ENCODE assay signal across 11 mouse cellular contexts in genomic region chr15:5513146-5513545, GRCm38 (mm10).
DNase-seq lines count a peak whose midpoint lies in the region; ATAC-seq and TF ChIP-seq lines count a peak whose summit lies in the region.
"Had no signal": no experiment of that assay in that cellular context is flagged by ENCODE, and none has a peak within 500 bp of the region (broad histone marks: within the 10 kb centered on the region; RNA-seq: fewer than 3 reads in every experiment).

No protein-coding gene starts in this region.

- no peak overlapping the region for H3K4me3 ChIP-seq in hindbrain, postnatal 0 days (ENCODE audit: low read length)
- H3K4me3 ChIP-seq in hindbrain, embryonic 14.5 days (replicated peaks; ENCODE audit: low read length): no peak overlapping the region
- H3K4me3 ChIP-seq in intestine, postnatal 0 days (ENCODE audit: low read depth, low read length): no peak overlapping the region
- H3K4me3 ChIP-seq: neural tube, embryonic 13.5 days had no signal

- no peak overlapping the region for H3K4me2 ChIP-seq in hindbrain, postnatal 0 days (ENCODE audit: low read depth, low read length)
- H3K4me2 ChIP-seq in hindbrain, embryonic 14.5 days (replicated peaks): no peak overlapping the region
- no peak overlapping the region for H3K4me2 ChIP-seq in intestine, postnatal 0 days (replicated peaks; ENCODE audit: low read depth)
- H3K4me2 ChIP-seq: neural tube, embryonic 13.5 days had no signal

- no peaks in the 10 kb centered on the region for H3K27me3 ChIP-seq in hindbrain, postnatal 0 days (ENCODE audit: insufficient read depth, low read length)
- H3K27me3 ChIP-seq in hindbrain, embryonic 14.5 days (ENCODE audit: control insufficient read depth, insufficient read depth, low read length): no peaks in the 10 kb centered on the region
- H3K27me3 ChIP-seq in intestine, postnatal 0 days (replicated peaks; ENCODE audit: control insufficient read depth, insufficient read depth, low read length): no peaks in the 10 kb centered on the region
- H3K27me3 ChIP-seq: neural tube, embryonic 13.5 days had no signal

- no peak overlapping the region for H3K27ac ChIP-seq in hindbrain, postnatal 0 days
- H3K27ac ChIP-seq in hindbrain, embryonic 14.5 days: no peak overlapping the region
- H3K27ac ChIP-seq in intestine, postnatal 0 days (ENCODE audit: low read depth, low read length): 0 out of 2 replicates have a peak overlapping the region, but pooled peaks have one; percentile 46
- H3K27ac ChIP-seq: kidney, postnatal 0 days; neural tube, embryonic 13.5 days had no signal

- H3K9me3 ChIP-seq in hindbrain, postnatal 0 days (ENCODE audit: low read length): no peaks in the 10 kb centered on the region
- no peaks in the 10 kb centered on the region for H3K9me3 ChIP-seq in hindbrain, embryonic 14.5 days (ENCODE audit: control insufficient read depth, low read length)
- no peaks in the 10 kb centered on the region for H3K9me3 ChIP-seq in intestine, postnatal 0 days (ENCODE audit: control insufficient read depth)
- H3K9me3 ChIP-seq: neural tube, embryonic 13.5 days had no signal

- no peak for TF ChIP-seq CTCF in hindbrain, postnatal 0 days (IDR thresholded peaks at IDR 0.05; ENCODE audit: low read depth)
- no peak for TF ChIP-seq CTCF in intestine, postnatal 0 days (IDR thresholded peaks at IDR 0.05; ENCODE audit: low read depth)

- H3K4me1 ChIP-seq in hindbrain, postnatal 0 days (ENCODE audit: insufficient read depth, low read length): no peaks in the 10 kb centered on the region
- no peaks in the 10 kb centered on the region for H3K4me1 ChIP-seq in hindbrain, embryonic 14.5 days (replicated peaks; ENCODE audit: control insufficient read depth, insufficient read depth, low read length)
- H3K4me1 ChIP-seq in intestine, postnatal 0 days (replicated peaks; ENCODE audit: control insufficient read depth, insufficient read depth, low read length): 0 out of 2 replicates have a peak, but pooled peaks cover 6% of the 10 kb centered on the region
- H3K4me1 ChIP-seq: neural tube, embryonic 13.5 days had no signal

- peak; percentile 8 for DNase-seq in hindbrain, postnatal 0 days (ENCODE audit: low spot score)
- DNase-seq in hindbrain, embryonic 14.5 days (ENCODE audit: low spot score): no peak
- DNase-seq in thymus, postnatal 0 days (ENCODE audit: low spot score): peak; percentile 62
- DNase-seq in left cerebral cortex, adult 18-20 months (ENCODE audit: low spot score in 2 of 2): no peak
- no peak for DNase-seq in neural tube, embryonic 10.5 days (ENCODE audit: extremely low spot score, low spot score)
- DNase-seq in adrenal gland, adult (ENCODE audit: inconsistent age in 2 of 2, low spot score in 1 of 2): no peak
- DNase-seq: forebrain, postnatal 0 days had no signal

- no peaks in the 10 kb centered on the region for H3K36me3 ChIP-seq in hindbrain, postnatal 0 days (ENCODE audit: insufficient read depth, low read length)
- no peaks in the 10 kb centered on the region for H3K36me3 ChIP-seq in hindbrain, embryonic 14.5 days (replicated peaks; ENCODE audit: control insufficient read depth, insufficient read depth)
- H3K36me3 ChIP-seq in intestine, postnatal 0 days (ENCODE audit: control insufficient read depth, insufficient read depth): no peaks in the 10 kb centered on the region
- H3K36me3 ChIP-seq: neural tube, embryonic 13.5 days had no signal

- H3K9ac ChIP-seq in hindbrain, postnatal 0 days (replicated peaks; ENCODE audit: low read length): no peak overlapping the region
- H3K9ac ChIP-seq in hindbrain, embryonic 14.5 days: no peak overlapping the region
- no peak overlapping the region for H3K9ac ChIP-seq in intestine, postnatal 0 days (ENCODE audit: low read depth, low read length)
- H3K9ac ChIP-seq: forebrain, postnatal 0 days; neural tube, embryonic 13.5 days had no signal

- no peak for ATAC-seq in hindbrain, postnatal 0 days
- no peak for ATAC-seq in hindbrain, embryonic 14.5 days (ENCODE audit: low FRiP score)
- ATAC-seq in common myeloid progenitor, adult 5-6 weeks (replicated peaks; ENCODE audit: low read depth, poor library complexity, severe bottlenecking): 0 out of 2 replicates have a peak, but pooled peaks have one; percentile 12
- peak; percentile 62 for ATAC-seq in intestine, postnatal 0 days
- ATAC-seq: forebrain, postnatal 0 days had no signal

- 51% methylated on average over 4 of the region's 4 CpGs for WGBS in hindbrain, postnatal 0 days
- WGBS in hindbrain, embryonic 14.5 days: 69% methylated on average over 4 of the region's 4 CpGs
- WGBS in intestine, postnatal 0 days: 34% methylated on average over 4 of the region's 4 CpGs

Comparison
In these comparisons a context has a peak if more than half of its experiments do, and no peak if none do; other contexts are left out.
1. DNase-seq: peak in hindbrain, postnatal 0 days (single experiment) and thymus, postnatal 0 days (single experiment); none in hindbrain, embryonic 14.5 days (single experiment), left cerebral cortex, adult 18-20 months (0 of 2), neural tube, embryonic 10.5 days (single experiment) and adrenal gland, adult (0 of 2).
2. ATAC-seq: peak in common myeloid progenitor, adult 5-6 weeks (single experiment) and intestine, postnatal 0 days (single experiment); none in hindbrain, postnatal 0 days (single experiment) and hindbrain, embryonic 14.5 days (single experiment).